Mouse (Mus musculus) mouse trophoblast stem cell (cell line): Measurements from ENCODE around the gene Elmo2.

Experiments used
- in situ Hi-C, 2 experiments: fragments of 300-500 bp; cut with MseI, MboI; formaldehyde crosslinking; loops; 2 replicates in 1 of 2; 3 replicates in 1 of 2; pipeline ENCODE4 v1.15.1; 2025

Gene Elmo2

DNA sequence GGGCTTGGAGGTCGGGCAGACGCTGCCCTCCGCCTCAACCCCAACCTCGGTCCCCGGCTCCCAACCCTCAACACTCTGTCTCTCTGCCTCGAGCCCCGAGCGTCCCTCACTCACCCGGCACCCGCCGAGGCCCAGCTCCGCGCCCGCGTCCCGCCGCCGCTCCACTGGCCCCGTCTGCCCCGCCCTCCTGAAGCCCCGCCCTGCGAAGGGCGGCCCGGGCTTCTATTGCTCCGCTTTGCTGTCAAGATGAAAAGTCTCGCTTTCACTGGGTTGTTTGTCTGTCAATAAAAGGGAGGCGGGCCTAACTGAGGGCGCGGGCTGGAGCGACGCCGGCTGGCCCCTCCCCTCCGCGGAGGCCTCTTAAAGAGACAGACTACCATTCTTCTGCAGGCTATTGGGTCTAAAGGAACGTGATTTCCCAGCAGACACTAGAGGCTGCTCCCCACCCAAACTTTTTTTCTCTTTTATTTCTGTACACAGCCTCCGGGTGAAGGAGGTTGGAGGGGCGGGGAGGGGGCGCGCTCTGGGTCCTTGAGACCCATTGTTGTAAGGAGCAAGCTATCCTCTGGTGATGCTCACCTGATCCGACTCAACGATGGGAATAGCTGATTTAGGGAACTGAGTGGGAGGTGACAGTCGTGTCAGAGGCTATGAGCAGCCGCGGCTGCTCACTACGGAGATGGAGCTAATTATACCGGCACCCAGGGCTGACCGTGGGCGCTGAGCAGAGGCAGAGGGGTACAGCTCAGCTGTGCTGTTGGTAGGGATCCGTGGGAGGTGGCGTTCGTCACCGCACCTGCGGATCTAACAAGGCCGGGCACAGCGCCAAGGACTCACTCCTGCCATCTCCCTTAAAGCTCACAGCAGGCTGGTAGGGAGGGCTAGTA lies at the start of gene Elmo2:
Gene Elmo2 (minus strand): TSS at position 176 of the 887 bp plus-strand sequence.
- in situ Hi-C loops = no loop called here

DNA sequence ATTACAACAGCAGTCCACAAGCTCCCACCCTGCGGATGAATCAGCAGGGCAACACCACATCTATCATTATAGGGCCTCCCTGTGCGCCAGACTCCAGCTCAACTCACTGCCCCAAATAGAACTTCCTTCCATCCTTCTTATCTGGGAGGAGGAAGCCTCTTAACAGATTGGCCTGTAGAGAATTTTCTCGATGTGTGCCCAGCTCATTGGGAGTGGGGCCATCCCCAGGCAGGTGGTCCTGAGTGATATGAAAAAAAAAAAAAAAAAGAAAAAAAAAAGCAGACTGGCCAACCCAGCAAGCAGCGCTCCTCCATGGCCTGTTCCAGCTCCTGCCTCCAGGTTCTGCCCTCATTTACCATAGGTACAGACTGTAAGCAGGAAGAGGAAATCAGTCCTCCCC lies 49.7 kb upstream of the Elmo2 start:
- in situ Hi-C loops = no loop called here

DNA sequence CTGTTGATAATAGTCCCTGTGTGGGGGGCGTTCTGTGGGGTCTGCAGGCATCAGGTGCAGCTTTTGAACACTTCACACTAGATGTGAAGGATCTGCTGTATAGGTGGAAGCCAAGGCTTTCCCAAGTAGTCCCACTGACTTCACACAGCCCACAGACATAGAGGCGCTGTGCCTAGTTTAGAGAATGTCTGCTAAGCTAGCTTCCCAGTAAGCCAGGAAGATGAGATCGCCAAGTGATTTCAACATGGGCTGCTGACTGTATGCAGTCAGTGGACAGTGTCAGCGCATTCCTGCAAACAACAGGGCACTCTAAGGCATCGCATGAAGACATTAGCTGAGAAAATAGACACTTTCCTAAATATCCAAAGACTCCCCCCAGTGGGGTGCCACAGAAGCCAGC lies 49.2 kb upstream of the Elmo2 start:
- in situ Hi-C loops = no loop called here

DNA sequence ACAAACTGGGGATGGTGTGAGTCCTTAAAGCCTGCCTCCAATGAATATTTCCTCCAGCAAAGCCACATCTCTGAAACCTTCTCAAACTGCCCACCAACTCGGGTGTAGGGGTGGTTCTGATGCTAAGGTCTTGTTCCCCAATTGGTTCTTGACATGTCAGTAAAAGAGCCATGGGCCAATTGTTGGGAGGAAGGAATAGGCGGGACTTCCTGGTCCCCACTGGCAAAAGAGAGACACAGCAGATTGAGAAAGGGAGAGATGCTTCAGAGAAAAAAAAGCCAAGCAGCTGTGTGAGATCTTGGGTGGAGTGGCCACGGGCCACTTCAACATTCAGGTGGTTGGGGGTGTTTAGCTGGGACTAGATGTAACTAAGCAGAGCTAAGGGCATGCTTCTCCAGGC lies 44.8 kb upstream of the Elmo2 start:
- in situ Hi-C loops = no loop called here

DNA sequence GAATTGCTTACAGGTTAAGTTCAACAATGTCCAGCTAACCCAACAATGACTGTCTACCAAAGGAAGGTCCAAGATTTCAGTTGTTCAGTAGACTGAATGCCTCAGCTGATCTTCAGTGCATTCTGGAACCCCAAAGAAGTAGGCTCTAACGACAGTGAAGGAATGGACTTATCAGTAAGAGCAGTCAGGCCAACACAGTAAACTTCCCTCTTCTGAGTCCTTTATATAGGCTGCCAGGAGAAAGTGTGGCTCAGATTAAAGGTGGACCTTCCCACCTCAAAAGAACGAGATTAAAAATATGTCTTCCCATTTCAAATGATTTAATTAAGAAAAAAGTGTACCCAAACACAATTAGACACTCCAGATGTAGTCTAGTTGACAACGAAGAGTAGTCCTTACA lies 44.1 kb upstream of the Elmo2 start:
- in situ Hi-C loops = no loop called here

DNA sequence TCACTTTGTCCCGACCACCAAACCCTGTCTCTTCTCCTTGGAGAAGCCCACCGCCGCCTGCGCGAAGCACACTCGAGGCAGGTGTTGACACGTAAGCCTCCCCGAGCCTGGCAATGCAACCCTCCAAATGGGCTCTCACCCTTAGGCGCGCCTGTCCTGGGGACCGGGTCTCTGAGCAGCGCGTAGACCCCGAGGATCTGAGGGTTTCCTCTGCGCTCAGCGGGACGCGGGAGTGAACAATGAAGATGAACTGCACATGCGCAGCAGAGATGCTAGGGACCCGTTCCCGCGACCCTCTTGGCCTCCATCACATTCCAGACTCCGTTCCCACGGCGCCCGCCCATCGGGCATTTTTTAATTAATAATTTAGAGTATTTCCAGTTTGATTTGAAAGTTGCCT lies 42.2 kb upstream of the Elmo2 start, which contains the start of gene Zfp663:
Gene Zfp663 (minus strand): TSS at position 234 of the 400 bp plus-strand sequence.
- in situ Hi-C loops = no loop called here

DNA sequence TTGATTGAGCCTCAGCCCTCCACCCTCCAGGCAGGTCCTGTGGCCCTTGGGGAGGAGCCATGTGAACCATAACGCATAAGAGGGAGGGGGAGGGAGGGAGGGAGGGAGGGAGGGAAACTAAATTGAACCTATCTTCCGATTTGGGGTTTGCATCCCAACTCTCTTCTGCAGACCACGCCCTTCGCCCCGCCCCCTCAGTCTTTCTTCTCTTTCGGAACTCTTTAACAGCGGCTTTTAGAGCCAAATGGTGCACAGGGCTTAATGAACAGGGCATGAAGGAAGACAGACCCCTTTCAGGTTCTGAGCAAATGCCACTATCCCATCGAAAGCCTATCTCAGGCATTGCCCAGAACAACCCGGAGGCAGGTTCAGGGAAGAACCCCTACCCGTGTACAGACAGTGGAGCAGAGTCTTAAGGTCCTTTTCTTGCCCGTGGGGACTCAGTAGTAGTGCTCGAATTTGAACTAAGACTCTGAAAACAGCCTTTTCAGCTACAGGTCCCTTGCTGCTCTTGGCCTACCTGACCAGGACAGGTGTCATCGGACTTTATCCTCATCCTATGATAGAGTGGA lies 41.7 kb upstream of the Elmo2 start:
- in situ Hi-C loops = no loop called here

DNA sequence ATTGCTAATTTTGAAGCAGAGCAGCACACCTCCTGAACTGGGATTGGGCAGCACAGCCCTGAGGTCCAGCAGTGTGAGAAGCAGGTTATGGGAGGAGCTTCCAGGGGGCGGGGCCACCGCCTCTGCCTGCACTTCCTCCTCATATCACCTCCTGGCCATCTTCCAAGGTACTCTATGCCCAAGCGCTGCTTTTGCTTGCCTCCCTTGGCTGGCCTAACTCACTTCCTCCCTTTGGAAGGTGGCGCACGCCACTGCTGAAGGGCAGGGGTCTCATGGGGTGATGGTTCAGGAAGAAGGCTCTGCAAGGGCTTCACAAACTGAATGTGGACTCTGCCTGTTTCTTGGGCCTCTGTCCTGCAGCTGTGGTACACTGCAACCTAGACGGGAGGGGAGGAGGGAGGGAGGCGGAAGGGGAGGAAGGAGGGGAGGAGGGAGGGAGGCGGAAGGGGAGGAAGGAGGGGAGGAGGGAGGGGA lies 40.8 kb upstream of the Elmo2 start:
- in situ Hi-C loops = no loop called here

DNA sequence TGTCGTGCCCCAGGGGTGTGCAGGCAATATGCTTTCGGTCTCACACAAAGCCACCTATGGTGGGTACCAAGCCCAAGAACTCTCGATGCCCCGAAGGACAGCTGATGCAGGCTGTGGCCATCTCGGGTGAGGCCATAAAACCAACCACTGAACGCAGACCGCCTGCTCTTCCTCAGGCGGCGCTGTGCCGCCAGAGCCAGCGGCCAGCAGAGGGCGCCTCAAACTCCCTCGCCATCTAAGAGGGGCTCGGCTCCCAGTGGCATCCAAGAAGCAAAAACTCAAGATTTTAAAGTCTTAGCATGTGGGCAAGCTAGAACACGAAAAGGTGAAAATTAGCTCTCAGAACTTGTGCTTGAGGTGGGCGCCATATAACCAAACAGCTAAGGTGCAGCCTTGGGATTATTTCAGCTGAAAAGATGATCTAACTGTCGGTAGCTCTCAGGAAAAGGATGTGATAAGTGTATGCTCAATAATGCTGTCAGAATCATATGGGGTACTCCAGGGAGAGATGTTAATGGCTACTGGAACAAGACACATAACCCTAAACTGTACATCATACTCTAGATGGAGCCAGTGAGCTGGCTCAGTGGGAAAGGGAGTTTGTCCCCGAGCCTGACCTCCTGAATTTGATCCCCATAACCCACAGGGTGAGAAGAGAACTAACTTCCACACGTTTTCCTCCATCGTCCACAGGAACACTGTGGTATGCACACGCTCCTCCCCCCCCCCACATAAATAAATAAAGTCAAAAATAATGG lies 38.2 kb upstream of the Elmo2 start:
- in situ Hi-C loops = no loop called here

DNA sequence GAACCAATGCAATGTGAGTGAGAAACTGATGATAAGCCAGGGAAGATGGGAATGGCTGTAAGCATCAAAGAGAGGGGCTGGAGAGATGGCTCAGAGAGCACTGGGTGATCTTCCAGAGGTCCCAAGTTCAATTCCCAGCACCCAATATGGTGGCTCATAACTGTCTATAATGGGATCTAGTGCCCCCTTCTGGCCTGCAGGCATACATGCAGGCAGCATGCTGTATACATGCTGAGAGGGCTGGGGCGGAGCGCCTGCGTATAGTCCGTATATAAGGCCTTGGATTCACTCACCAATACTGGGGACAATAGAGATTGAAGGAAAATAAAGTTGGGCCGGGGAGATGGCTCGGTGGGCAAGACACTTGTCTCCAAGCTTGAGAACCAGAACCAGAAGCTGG lies 37.0 kb upstream of the Elmo2 start:
- in situ Hi-C loops = no loop called here

DNA sequence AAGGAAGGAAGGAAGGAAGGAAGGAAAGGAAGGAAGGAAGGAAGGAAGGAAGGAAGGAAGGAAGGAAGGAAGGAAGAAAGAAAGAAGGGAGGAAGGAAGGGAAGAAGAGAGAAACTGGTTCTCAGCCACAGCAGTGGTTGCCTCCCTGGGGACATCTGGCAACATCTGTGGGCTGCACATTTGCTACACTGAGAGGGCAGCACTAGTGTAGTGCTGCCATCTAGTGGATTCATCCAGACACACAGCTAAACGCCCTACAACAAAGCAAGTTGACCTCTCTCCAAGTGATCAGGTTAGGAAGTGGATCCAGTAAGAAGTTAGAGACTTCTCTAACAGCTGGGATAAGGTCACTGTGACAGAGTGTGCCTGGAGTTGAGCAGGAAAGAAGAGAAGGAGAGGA lies 34.6 kb upstream of the Elmo2 start:
- in situ Hi-C loops = no loop called here

DNA sequence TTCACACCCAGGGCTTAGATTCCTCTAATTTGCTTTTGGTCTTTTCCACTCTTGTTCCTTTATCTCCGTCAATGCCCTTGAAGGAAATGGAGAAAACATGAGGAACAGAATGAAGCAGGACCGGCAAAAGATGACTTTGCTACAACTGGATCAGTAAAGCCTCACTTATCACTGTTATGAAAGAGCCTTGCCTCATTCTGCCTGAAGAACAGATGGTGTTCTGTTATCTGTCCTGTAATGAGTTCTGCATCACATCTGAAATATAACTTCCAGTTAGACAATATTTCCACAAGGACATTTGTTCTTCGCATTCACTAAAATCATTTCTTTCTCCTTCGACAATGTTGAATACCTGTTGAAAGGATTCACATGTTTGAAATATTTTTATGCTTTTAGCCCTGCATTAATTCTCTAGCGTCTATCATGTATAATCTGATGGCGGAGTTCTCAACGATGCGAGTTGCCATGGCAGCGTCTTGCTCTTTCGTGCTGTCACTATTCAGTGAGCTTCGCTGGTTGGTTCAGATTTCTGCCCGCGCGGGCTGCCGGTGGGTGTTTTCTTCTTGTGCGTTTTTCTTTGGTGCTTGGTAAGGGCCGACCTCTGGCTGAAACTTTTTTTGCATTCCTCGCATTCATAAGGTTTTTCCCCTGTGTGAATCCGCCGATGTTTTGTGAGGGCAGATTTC lies 25.7 kb upstream of the Elmo2 start:
- in situ Hi-C loops = no loop called here

DNA sequence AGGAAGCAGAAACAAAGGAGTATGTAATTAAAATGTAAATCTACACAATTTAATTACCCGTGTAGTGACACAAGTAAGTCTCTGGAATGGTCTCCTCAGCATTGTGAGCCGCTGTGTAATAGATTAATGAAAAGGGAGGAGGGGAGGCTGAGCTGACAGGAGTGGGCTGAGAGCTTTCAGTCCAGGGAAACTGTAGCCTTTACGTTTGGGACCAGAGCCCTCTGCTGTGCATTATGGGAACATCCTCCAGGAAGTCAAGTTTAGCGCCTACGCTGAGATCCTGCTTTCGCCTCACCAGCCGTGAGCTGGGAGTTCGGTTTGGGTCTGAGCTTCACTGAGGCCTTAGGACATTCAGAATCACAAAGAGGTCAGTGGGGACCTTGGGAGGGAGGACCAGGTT lies 23.2 kb upstream of the Elmo2 start:
- in situ Hi-C loops = loop anchor here in 1 of 2 experiments (10.0 kb wide), 1 partner anchor 275 kb away; no protein-coding TSS in a partner anchor

DNA sequence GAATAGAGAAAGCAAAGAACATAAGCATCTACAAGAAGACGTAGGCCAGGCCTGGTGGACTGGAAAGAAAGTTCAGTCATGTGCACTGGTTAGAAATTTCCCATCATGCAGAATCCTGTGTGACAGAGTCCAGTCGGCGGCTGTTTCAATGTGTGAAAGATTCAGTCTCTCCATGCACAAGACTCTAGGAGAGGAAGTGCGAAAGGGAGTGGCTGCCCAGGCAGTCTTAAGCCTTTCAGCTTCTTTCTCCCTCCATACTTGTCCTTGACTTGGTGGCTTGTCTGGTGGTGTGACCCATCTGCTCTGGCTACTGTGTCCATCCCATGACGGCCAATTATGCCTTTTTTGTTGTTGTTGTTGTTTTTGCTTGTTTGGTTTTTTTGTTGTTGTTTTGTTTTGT lies 19.9 kb upstream of the Elmo2 start:
- in situ Hi-C loops = loop anchor here in 1 of 2 experiments (10.0 kb wide), 1 partner anchor 271 kb away; no protein-coding TSS in a partner anchor

DNA sequence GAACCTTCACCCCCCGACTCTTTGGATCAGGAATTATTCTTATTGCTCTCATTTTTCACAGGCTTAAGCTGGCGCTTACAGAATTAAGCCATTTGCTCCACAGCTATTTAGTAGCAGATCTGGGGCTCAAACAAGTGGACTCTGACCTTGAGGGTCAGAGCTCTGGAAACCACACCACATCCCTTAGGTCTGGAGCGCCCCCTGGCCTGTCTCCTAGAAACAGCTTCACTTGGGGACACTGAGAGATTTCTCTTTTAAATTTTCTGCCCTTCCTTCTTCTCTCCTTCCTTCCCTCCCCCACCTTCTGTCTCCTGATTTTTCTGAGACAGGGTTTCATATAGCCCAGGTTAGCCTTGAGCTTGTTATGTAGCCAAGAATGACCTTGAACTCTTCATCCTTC lies 10.9 kb upstream of the Elmo2 start:
- in situ Hi-C loops = loop anchor here in 1 of 2 experiments (10.0 kb wide), 1 partner anchor 262 kb away; no protein-coding TSS in a partner anchor

DNA sequence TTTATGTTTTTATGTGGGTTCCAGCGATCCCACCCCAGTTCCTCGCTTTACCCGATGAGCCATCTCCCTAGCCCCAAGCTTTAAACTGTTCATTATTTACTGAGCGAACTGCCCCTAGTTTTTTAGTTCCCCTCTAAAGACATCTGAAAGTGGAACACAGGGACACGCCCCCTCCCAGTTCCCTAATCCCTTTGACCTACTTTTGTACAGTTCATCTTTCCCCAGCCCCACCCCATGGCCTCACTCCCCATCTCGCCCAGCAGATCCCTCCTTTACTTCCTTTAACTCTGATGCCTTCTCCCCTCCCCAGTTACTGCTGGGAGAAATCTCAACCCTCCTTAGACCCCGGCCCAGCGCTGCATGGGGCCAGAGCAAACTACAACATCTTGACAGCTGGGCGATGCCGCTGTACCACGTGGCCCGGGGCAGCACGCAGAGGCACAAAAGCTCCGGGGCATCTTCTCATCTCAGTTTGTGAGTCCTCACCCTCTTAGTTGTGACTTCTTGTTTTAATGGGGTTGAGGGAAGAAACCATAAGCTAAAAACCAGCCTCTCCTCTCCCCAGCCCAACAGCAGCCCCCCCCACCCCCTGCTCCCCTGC lies 6.4 kb upstream of the Elmo2 start:
- in situ Hi-C loops = loop anchor here in 1 of 2 experiments (10.0 kb wide), 1 partner anchor 258 kb away; no protein-coding TSS in a partner anchor

DNA sequence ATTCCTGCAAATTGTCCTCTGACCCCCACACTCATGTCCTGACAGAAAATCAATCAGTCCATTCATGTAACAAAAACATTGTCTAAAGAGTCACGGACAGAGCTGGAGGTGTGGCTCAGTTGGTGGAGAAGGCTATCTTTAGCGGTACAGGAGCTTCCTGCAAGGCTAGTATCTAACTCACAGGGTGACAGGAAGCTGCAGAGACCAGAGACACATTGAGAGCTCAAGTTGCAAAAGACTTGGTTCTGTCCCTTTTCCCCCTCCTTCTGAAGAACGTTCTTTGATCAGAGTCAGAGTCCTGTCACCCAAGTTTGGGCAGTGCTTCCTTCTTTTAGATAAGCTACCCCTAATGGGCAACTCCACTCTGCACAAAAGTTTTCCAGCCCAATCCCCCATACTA lies 3.4 kb upstream of the Elmo2 start:
- in situ Hi-C loops = loop anchor here in 1 of 2 experiments (10.0 kb wide), 1 partner anchor 255 kb away; no protein-coding TSS in a partner anchor

DNA sequence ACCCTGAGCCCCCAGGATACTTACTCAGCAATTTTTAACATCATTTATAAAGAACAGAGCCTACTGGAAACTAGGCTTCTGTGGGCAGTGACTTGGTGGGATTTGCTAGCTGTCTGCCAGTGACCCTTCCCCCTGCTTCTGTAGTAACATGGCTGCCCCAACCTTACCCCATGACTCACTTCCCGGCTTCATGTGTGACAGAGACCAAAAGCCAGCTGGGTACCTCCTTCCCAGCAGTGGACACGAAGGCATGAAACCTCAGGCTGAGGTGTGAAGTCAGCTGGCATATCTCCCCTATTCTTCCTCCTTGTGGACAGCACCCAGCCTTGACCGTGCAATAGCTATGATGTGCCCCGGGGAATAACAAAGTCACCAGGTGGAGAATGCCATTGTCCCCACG lies 2.5 kb upstream of the Elmo2 start:
- in situ Hi-C loops = no loop called here

DNA sequence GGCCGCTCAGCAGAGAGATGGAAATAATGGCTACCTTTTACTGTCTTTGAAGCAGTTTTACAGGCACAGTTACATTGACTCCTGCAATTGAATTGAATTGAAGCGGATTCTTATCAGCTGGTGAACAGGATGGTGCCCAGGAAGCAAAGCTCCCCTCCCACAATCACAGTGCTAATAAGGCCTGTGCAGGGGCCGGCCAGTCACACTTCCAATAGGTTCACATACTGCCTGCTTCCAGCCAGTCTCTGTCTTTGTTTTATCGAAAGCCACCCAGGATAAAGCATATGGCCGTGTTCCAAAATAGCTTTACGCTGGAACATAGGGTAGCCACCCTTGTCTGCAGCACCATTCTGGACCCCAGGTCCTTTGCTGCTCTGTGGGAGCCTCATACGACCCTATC lies 1.1 kb upstream of the Elmo2 start:
- in situ Hi-C loops = no loop called here

DNA sequence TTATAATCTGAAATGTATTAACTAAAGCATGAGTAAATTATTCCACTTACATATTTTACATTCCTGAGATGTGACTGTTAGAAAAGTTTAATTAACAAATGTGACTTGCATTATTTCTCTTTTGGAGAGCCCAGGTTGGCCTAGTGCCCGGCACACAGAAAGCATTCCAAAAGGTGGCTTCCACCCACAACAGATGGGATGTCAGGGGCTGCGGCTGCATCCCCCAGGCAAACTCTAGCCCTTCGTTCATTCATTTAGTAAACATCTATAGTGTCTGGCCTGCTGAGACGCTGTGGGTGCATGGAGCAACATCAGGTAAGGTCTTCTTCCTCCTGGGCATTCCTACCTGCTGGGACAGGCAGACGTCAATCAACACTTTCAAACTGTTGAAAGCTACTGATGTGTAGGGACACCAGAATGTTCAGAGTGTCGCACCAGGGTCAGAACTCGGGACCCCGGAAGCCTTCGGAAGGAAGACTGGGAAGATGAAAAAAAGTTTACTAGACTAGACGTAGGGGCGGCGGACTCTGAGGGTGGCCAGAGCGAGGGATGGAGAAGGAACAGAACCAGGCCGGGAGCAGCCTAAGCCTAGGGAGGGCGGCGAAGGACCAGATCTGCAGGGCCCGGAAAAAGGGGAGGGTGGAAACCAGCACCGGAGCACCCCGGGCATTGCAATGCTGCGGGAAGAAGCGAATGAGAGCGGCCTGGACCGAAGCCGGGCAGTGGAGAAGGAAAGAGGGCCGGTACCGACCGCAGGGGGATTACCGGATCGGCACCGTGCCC lies 567 bp downstream of the Elmo2 start:
- in situ Hi-C loops = no loop called here
